Mouse (Mus musculus): ENCODE results near the gene AF067061.
"Not testable (repeated sequence)": the region's sequence is repeated elsewhere in the genome, so short reads cannot be mapped to it uniquely, and the experiment has no call there.

Gene AF067061

GRCm38 (mm10) chr13:120262870-120263269 lies at the start of gene AF067061:
Gene AF067061, plus strand, starts transcription at chr13:120263114.
- DNase-seq (ENCODE audit: low spot score): not testable (repeated sequence)

- DNase-seq (ENCODE audit: low spot score): not testable (repeated sequence)
Measured at GRCm38 (mm10) chr13:120215847-120216246, 47.1 kb upstream of the AF067061 start, which contains the start of gene Gm21762. Gene Gm21762, minus strand, starts transcription at chr13:120215947.

GRCm38 (mm10) chr13:120220922-120221321 lies 42.0 kb upstream of the AF067061 start:
- not testable (repeated sequence) for DNase-seq (ENCODE audit: low spot score)

GRCm38 (mm10) chr13:120223012-120223659 lies 39.8 kb upstream of the AF067061 start:
- DNase-seq (ENCODE audit: low spot score): not testable (repeated sequence)

- not testable (repeated sequence) for DNase-seq (ENCODE audit: low spot score)
Measured at GRCm38 (mm10) chr13:120231798-120232197, 31.1 kb upstream of the AF067061 start.

- not testable (repeated sequence) for DNase-seq (ENCODE audit: low spot score)
Measured at GRCm38 (mm10) chr13:120232447-120233049, 30.4 kb upstream of the AF067061 start.

GRCm38 (mm10) chr13:120238811-120239210 lies 24.1 kb upstream of the AF067061 start, which contains the start of gene Gm21731:
Gene Gm21731, plus strand, starts transcription at chr13:120239111.
- not testable (repeated sequence) for DNase-seq (ENCODE audit: low spot score)

- not testable (repeated sequence) for DNase-seq (ENCODE audit: low spot score)
Measured at GRCm38 (mm10) chr13:120251208-120251924, 11.5 kb upstream of the AF067061 start.

GRCm38 (mm10) chr13:120258817-120259658 lies 3.9 kb upstream of the AF067061 start:
- not testable (repeated sequence) for DNase-seq (ENCODE audit: low spot score)

- not testable (repeated sequence) for DNase-seq (ENCODE audit: low spot score)
Measured at GRCm38 (mm10) chr13:120259718-120260117, 3.2 kb upstream of the AF067061 start.

GRCm38 (mm10) chr13:120277837-120278236 lies 14.9 kb downstream of the AF067061 start:
- not testable (repeated sequence) for DNase-seq (ENCODE audit: low spot score)

GRCm38 (mm10) chr13:120278784-120279183 lies 15.9 kb downstream of the AF067061 start:
- DNase-seq (ENCODE audit: low spot score): no peak

GRCm38 (mm10) chr13:120299324-120299894 lies 36.5 kb downstream of the AF067061 start:
- no peak for DNase-seq (ENCODE audit: low spot score)

- peak; percentile 51 for DNase-seq (ENCODE audit: low spot score)
Measured at GRCm38 (mm10) chr13:120299991-120300442, 37.1 kb downstream of the AF067061 start, which contains the start of gene BC147527. Gene BC147527, plus strand, starts transcription at chr13:120300392.

- no peak for DNase-seq (ENCODE audit: low spot score)
Measured at GRCm38 (mm10) chr13:120300853-120301252, 37.9 kb downstream of the AF067061 start.

GRCm38 (mm10) chr13:120310749-120311148 lies 47.8 kb downstream of the AF067061 start:
- no peak for DNase-seq (ENCODE audit: low spot score)

GRCm38 (mm10) chr13:120313584-120313983 lies 50.7 kb downstream of the AF067061 start:
- peak; percentile 19 for DNase-seq (ENCODE audit: low spot score)
